Mouse (Mus musculus) mouse trophoblast stem cell (cell line): ENCODE measurements at regions not wholly inside any gene's neighbourhood (a gene's known extent, or its start where the extent isn't known, plus 50 kb on each side); places are given as distances from the start of the nearest gene placed in this dataset.

Experiments
- in situ Hi-C, 2 experiments: fragments of 300-500 bp; cut with MseI, MboI; formaldehyde crosslinking; loops; 2 replicates in 1 of 2; 3 replicates in 1 of 2; pipeline ENCODE4 v1.15.1; 2025

- in situ Hi-C loops: no loop called here
Measured at GRCm38 (mm10) chr16:8117543-8118167, 307.3 kb downstream of the Tmem114 start.

GRCm38 (mm10) chr16:8111329-8112116, 313.4 kb downstream of the Tmem114 start:
- in situ Hi-C loops: no loop called here

GRCm38 (mm10) chr16:8108141-8109122, 316.5 kb downstream of the Tmem114 start:
- in situ Hi-C loops: no loop called here

GRCm38 (mm10) chr16:8079024-8079423, 345.9 kb downstream of the Tmem114 start:
- in situ Hi-C loops: no loop called here

GRCm38 (mm10) chr16:8078461-8078860, 346.5 kb downstream of the Tmem114 start:
- in situ Hi-C loops: no loop called here

- in situ Hi-C loops: no loop called here
Measured at GRCm38 (mm10) chr16:8074729-8075128, 350.2 kb downstream of the Tmem114 start.

- in situ Hi-C loops: no loop called here
Measured at GRCm38 (mm10) chr16:8053936-8054335, 371.0 kb downstream of the Tmem114 start.

GRCm38 (mm10) chr16:8008966-8009365, 416.0 kb downstream of the Tmem114 start:
- in situ Hi-C loops: no loop called here

- in situ Hi-C loops: no loop called here
Measured at GRCm38 (mm10) chr16:8006631-8007030, 418.3 kb downstream of the Tmem114 start.

GRCm38 (mm10) chr16:8002339-8003089, 422.4 kb downstream of the Tmem114 start:
- in situ Hi-C loops: no loop called here

- in situ Hi-C loops: no loop called here
Measured at GRCm38 (mm10) chr16:7982816-7983215, 442.1 kb downstream of the Tmem114 start.

GRCm38 (mm10) chr16:7978466-7978865, 446.5 kb downstream of the Tmem114 start:
- in situ Hi-C loops: no loop called here

GRCm38 (mm10) chr16:7951616-7952015, 473.3 kb downstream of the Tmem114 start:
- in situ Hi-C loops: no loop called here

- in situ Hi-C loops: no loop called here
Measured at GRCm38 (mm10) chr16:7942333-7942732, 482.6 kb downstream of the Tmem114 start.

- in situ Hi-C loops: no loop called here
Measured at GRCm38 (mm10) chr16:7937167-7937566, 487.8 kb downstream of the Tmem114 start.

- in situ Hi-C loops: no loop called here
Measured at GRCm38 (mm10) chr16:7932322-7932721, 492.6 kb downstream of the Tmem114 start.

GRCm38 (mm10) chr16:7931676-7932075, 493.3 kb downstream of the Tmem114 start:
- in situ Hi-C loops: no loop called here

GRCm38 (mm10) chr16:7929112-7929511, 495.8 kb downstream of the Tmem114 start:
- in situ Hi-C loops: no loop called here

GRCm38 (mm10) chr16:7928391-7928935, 496.5 kb downstream of the Tmem114 start:
- in situ Hi-C loops: no loop called here

- in situ Hi-C loops: no loop called here
Measured at GRCm38 (mm10) chr16:7927756-7928155, 497.2 kb downstream of the Tmem114 start.

GRCm38 (mm10) chr16:7895786-7896185, 529.1 kb downstream of the Tmem114 start:
- in situ Hi-C loops: no loop called here
